Mouse (Mus musculus): ENCODE results near the gene Nck2.

GRCm38 (mm10) chr1:43442568-43442967 is 1.8 kb upstream of the Nck2 start:
- TF ChIP-seq E2F4 (IDR thresholded peaks at IDR 0.05; ENCODE audit: insufficient read depth) = no peak
- TF ChIP-seq MYOG (IDR thresholded peaks at IDR 0.05; ENCODE audit: control insufficient read depth in 1 of 3, insufficient read depth in 1 of 3, insufficient read length in 2 of 3, low read depth in 2 of 3) = no peak
- TF ChIP-seq POLR2A (IDR thresholded peaks at IDR 0.05; ENCODE audit: insufficient read length, low read depth) = no peak
- TF ChIP-seq MAX (IDR thresholded peaks at IDR 0.05; ENCODE audit: low read depth) = no peak
- TF ChIP-seq SRF (IDR thresholded peaks at IDR 0.05; ENCODE audit: control insufficient read depth, insufficient read length, low read depth) = no peak
- no peak for TF ChIP-seq CEBPB (IDR thresholded peaks at IDR 0.05; ENCODE audit: insufficient read depth, poor library complexity, severe bottlenecking)
- no peak for TF ChIP-seq POLR2AphosphoS2 (IDR thresholded peaks at IDR 0.05; ENCODE audit: insufficient read length, low read depth)
- TF ChIP-seq TCF3 (IDR thresholded peaks at IDR 0.05; ENCODE audit: insufficient read length, low read depth) = no peak
- TF ChIP-seq TCF12 (IDR thresholded peaks at IDR 0.05; ENCODE audit: insufficient read depth, poor library complexity, severe bottlenecking) = no peak
- no peak for TF ChIP-seq USF1 (IDR thresholded peaks at IDR 0.05; ENCODE audit: low read depth)
- TF ChIP-seq MYOD1 (IDR thresholded peaks at IDR 0.05; ENCODE audit: control insufficient read depth in 1 of 3, insufficient read length in 2 of 3, low read depth in 2 of 3) = no peak

All from myocyte (in vitro differentiated cells).